Mouse (Mus musculus): ENCODE results near the gene Clcn2.

Gene Clcn2

GRCm38 (mm10) chr16:20722736-20723135 is 5.2 kb upstream of the Clcn2 start:
- no peak for DNase-seq (ENCODE audit: extremely low read depth, low read depth)

GRCm38 (mm10) chr16:20721808-20722207 is 4.3 kb upstream of the Clcn2 start:
- DNase-seq (ENCODE audit: extremely low read depth, low read depth) = no peak

GRCm38 (mm10) chr16:20717978-20718670 is 578 bp upstream of the Clcn2 start:
- peak; percentile 81 for DNase-seq (ENCODE audit: extremely low read depth, low read depth)

GRCm38 (mm10) chr16:20716841-20717180 is 735 bp downstream of the Clcn2 start:
- DNase-seq (ENCODE audit: extremely low read depth, low read depth) = no peak

- DNase-seq (ENCODE audit: extremely low read depth, low read depth) = peak; percentile 54
These were observed 1.3 kb downstream of the Clcn2 start for GRCm38 (mm10) chr16:20715976-20716840.

GRCm38 (mm10) chr16:20715566-20715965 is 2.0 kb downstream of the Clcn2 start:
- no peak for DNase-seq (ENCODE audit: extremely low read depth, low read depth)

GRCm38 (mm10) chr16:20715161-20715560 is 2.4 kb downstream of the Clcn2 start:
- no peak for DNase-seq (ENCODE audit: extremely low read depth, low read depth)

- DNase-seq (ENCODE audit: extremely low read depth, low read depth) = no peak
These were observed 3.1 kb downstream of the Clcn2 start for GRCm38 (mm10) chr16:20714307-20715080.

- DNase-seq (ENCODE audit: extremely low read depth, low read depth) = no peak
These were observed 4.7 kb downstream of the Clcn2 start for GRCm38 (mm10) chr16:20712889-20713288.

- DNase-seq (ENCODE audit: extremely low read depth, low read depth) = no peak
These were observed 5.4 kb downstream of the Clcn2 start for GRCm38 (mm10) chr16:20712190-20712589.

GRCm38 (mm10) chr16:20710810-20711209 is 6.7 kb downstream of the Clcn2 start:
- no peak for DNase-seq (ENCODE audit: extremely low read depth, low read depth)

GRCm38 (mm10) chr16:20710370-20710769 is 7.2 kb downstream of the Clcn2 start:
- no peak for DNase-seq (ENCODE audit: extremely low read depth, low read depth)

- DNase-seq (ENCODE audit: extremely low read depth, low read depth) = no peak
These were observed 8.4 kb downstream of the Clcn2 start for GRCm38 (mm10) chr16:20708939-20709734.

- no peak for DNase-seq (ENCODE audit: extremely low read depth, low read depth)
These were observed 9.2 kb downstream of the Clcn2 start for GRCm38 (mm10) chr16:20708220-20708938.

- DNase-seq (ENCODE audit: extremely low read depth, low read depth) = no peak
These were observed 11.0 kb downstream of the Clcn2 start for GRCm38 (mm10) chr16:20706407-20707055.

GRCm38 (mm10) chr16:20705786-20706185 is 11.8 kb downstream of the Clcn2 start:
- no peak for DNase-seq (ENCODE audit: extremely low read depth, low read depth)

- DNase-seq (ENCODE audit: extremely low read depth, low read depth) = no peak
These were observed 13.7 kb downstream of the Clcn2 start for GRCm38 (mm10) chr16:20703699-20704400.

- no peak for DNase-seq (ENCODE audit: extremely low read depth, low read depth)
These were observed 14.5 kb downstream of the Clcn2 start for GRCm38 (mm10) chr16:20703071-20703470.

GRCm38 (mm10) chr16:20702522-20702893 is 15.0 kb downstream of the Clcn2 start:
- DNase-seq (ENCODE audit: extremely low read depth, low read depth) = no peak
